Mouse (Mus musculus) urinary bladder, postnatal 14 days (tissue): ENCODE results near the gene Trp53i13.
"Not testable (repeated sequence)": the region's sequence is repeated elsewhere in the genome, so short reads cannot be mapped to it uniquely, and the experiment has no call there.

Experiments used
- DNase-seq: peaks from one replicate; pipeline ENCODE4 v3.0.0; 2021; ENCODE audit warnings: low spot score

The Trp53i13 gene

GRCm38 (mm10) chr11:77515637-77516552, at the start of gene Trp53i13:
Gene Trp53i13, minus strand, starts transcription at chr11:77515980.
- DNase-seq = peak; percentile 12

- no peak for DNase-seq
These were observed 29.5 kb upstream of the Trp53i13 start for GRCm38 (mm10) chr11:77545261-77545660.

- DNase-seq = no peak
These were observed 16.5 kb upstream of the Trp53i13 start for GRCm38 (mm10) chr11:77532202-77532846.

GRCm38 (mm10) chr11:77530862-77531261, 15.1 kb upstream of the Trp53i13 start:
- no peak for DNase-seq

GRCm38 (mm10) chr11:77529644-77530043, 13.9 kb upstream of the Trp53i13 start:
- no peak for DNase-seq

- not testable (repeated sequence) for DNase-seq
These were observed 12.6 kb upstream of the Trp53i13 start for GRCm38 (mm10) chr11:77528420-77528819.

GRCm38 (mm10) chr11:77525804-77526486, 10.2 kb upstream of the Trp53i13 start:
- no peak for DNase-seq

GRCm38 (mm10) chr11:77520601-77521529, 5.1 kb upstream of the Trp53i13 start:
- DNase-seq = peak; percentile 41

GRCm38 (mm10) chr11:77519043-77519442, 3.3 kb upstream of the Trp53i13 start, which contains the start of gene Gm10392:
Gene Gm10392, minus strand, starts transcription at chr11:77519198.
- DNase-seq = no peak

- no peak for DNase-seq
These were observed 2.4 kb upstream of the Trp53i13 start for GRCm38 (mm10) chr11:77518051-77518798.

GRCm38 (mm10) chr11:77516553-77517425, 1.0 kb upstream of the Trp53i13 start:
- no peak for DNase-seq

- peak; percentile 79 for DNase-seq
These were observed 746 bp downstream of the Trp53i13 start, which contains the start of gene Abhd15 for GRCm38 (mm10) chr11:77514832-77515636. Gene Abhd15, plus strand, starts transcription at chr11:77515121.

GRCm38 (mm10) chr11:77514281-77514831, 1.4 kb downstream of the Trp53i13 start:
- no peak for DNase-seq

GRCm38 (mm10) chr11:77513811-77514170, 2.0 kb downstream of the Trp53i13 start:
- no peak for DNase-seq

GRCm38 (mm10) chr11:77512891-77513810, 2.6 kb downstream of the Trp53i13 start:
- peak; percentile 88 for DNase-seq

GRCm38 (mm10) chr11:77511336-77511735, 4.4 kb downstream of the Trp53i13 start:
- DNase-seq = no peak
